Mouse (Mus musculus): ENCODE measurements around the gene Srsf6.

Gene Srsf6

GRCm38 (mm10) chr2:162931674-162932650, 634 bp downstream of the Srsf6 start:
- in situ Hi-C loops (cut with MboI), result no loop called here

- in situ Hi-C loops (cut with MboI), result no loop called here
Observed at GRCm38 (mm10) chr2:162932706-162933105, 1.4 kb downstream of the Srsf6 start.

- in situ Hi-C loops (cut with MboI), result no loop called here
Observed at GRCm38 (mm10) chr2:162934421-162934820, 3.1 kb downstream of the Srsf6 start.

GRCm38 (mm10) chr2:162935700-162936099, 4.4 kb downstream of the Srsf6 start:
- in situ Hi-C loops (cut with MboI), result no loop called here

GRCm38 (mm10) chr2:162939562-162939961, 8.2 kb downstream of the Srsf6 start:
- in situ Hi-C loops (cut with MboI), result no loop called here

GRCm38 (mm10) chr2:162943148-162943846, 12.0 kb downstream of the Srsf6 start, which contains the start of gene L3mbtl1:
Gene L3mbtl1, plus strand, starts transcription at chr2:162943472.
- in situ Hi-C loops (cut with MboI), result no loop called here

- in situ Hi-C loops (cut with MboI), result no loop called here
Observed at GRCm38 (mm10) chr2:162943931-162944330, 12.6 kb downstream of the Srsf6 start.

- in situ Hi-C loops (cut with MboI), result no loop called here
Observed at GRCm38 (mm10) chr2:162946964-162947363, 15.6 kb downstream of the Srsf6 start.

GRCm38 (mm10) chr2:162947736-162948135, 16.4 kb downstream of the Srsf6 start:
- in situ Hi-C loops (cut with MboI), result no loop called here

- in situ Hi-C loops (cut with MboI), result no loop called here
Observed at GRCm38 (mm10) chr2:162948221-162948620, 16.9 kb downstream of the Srsf6 start.

- in situ Hi-C loops (cut with MboI), result no loop called here
Observed at GRCm38 (mm10) chr2:162950776-162951175, 19.4 kb downstream of the Srsf6 start.

- in situ Hi-C loops (cut with MboI), result no loop called here
Observed at GRCm38 (mm10) chr2:162956843-162957242, 25.5 kb downstream of the Srsf6 start.

GRCm38 (mm10) chr2:162961321-162961720, 30.0 kb downstream of the Srsf6 start:
- in situ Hi-C loops (cut with MboI), result no loop called here

GRCm38 (mm10) chr2:162966734-162967133, 35.4 kb downstream of the Srsf6 start:
- in situ Hi-C loops (cut with MboI), result no loop called here

GRCm38 (mm10) chr2:162968357-162968756, 37.0 kb downstream of the Srsf6 start:
- in situ Hi-C loops (cut with MboI), result no loop called here

- in situ Hi-C loops (cut with MboI), result no loop called here
Observed at GRCm38 (mm10) chr2:162969101-162969500, 37.8 kb downstream of the Srsf6 start.

- in situ Hi-C loops (cut with MboI), result no loop called here
Observed at GRCm38 (mm10) chr2:162970896-162971295, 39.6 kb downstream of the Srsf6 start.

- in situ Hi-C loops (cut with MboI), result no loop called here
Observed at GRCm38 (mm10) chr2:162972752-162973151, 41.4 kb downstream of the Srsf6 start.

GRCm38 (mm10) chr2:162973206-162973605, 41.9 kb downstream of the Srsf6 start:
- in situ Hi-C loops (cut with MboI), result no loop called here

GRCm38 (mm10) chr2:162973637-162974036, 42.3 kb downstream of the Srsf6 start:
- in situ Hi-C loops (cut with MboI), result no loop called here

- in situ Hi-C loops (cut with MboI), result no loop called here
Observed at GRCm38 (mm10) chr2:162975157-162975775, 43.9 kb downstream of the Srsf6 start.

- in situ Hi-C loops (cut with MboI), result no loop called here
Observed at GRCm38 (mm10) chr2:162976001-162976400, 44.7 kb downstream of the Srsf6 start.
